Mouse (Mus musculus): Measurements from ENCODE around the gene Ptprn. TPM values are rescaled to one million over a fixed set of nuclear protein-coding genes. Genes with fewer than 3 reads are reported as not detected.

Ptprn gene
- total RNA-seq, 1 experiment from 2014 or later = 46.5 TPM

- DNase-seq = no peak
Measured at GRCm38 (mm10) chr1:75223532-75223931, 40.8 kb downstream of the Ptprn start.

- DNase-seq = no peak
Measured at GRCm38 (mm10) chr1:75222926-75223325, 41.4 kb downstream of the Ptprn start.

DNA sequence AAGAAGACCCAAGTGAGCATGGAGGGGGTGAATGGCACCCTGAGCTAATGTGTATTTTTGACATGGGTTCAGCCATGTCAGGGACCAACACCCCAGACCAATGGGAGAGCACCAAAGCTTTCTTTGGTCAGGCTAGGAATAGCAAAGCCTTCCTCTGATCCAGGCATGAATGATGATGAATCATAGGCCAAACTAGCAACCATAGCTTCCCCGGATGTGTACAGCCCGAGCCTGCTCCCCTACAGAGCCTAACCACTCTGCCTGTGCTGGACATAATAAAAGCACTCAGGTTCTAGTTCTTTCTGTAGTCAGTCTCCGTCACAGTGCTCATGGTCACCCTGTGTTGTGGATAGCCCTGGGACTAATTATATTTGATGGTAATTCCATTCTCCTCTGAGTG, 42.8 kb downstream of the Ptprn start:
- no peak for DNase-seq

DNA sequence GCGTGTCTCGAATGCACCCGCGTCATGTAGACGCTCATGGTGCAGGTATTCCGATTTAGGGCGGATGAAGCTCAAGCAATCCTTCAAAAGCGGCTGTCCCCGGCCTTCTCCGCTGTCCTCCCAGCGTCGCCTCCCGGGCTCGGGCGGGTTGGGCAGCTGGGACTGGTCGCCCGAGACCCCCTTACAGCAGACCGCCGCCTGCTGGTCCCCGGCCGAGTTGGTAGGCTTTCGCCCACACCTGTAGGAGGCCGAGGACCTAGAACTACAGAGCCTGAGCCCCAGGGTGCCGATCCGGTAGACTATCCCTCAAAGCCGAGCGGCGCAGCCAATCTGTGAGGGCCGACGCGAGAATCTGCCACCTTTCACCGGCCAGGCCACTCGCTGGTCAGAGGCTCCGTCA, 44.8 kb downstream of the Ptprn start, which contains the start of gene Tuba4a:
TSS of gene Tuba4a (minus strand) at position 335 of the 400 bp plus-strand sequence.
- peak; percentile 31 for DNase-seq

- peak; percentile 91 for DNase-seq
Measured at GRCm38 (mm10) chr1:75219078-75219477, 45.2 kb downstream of the Ptprn start.

- DNase-seq = peak; percentile 58
Measured at GRCm38 (mm10) chr1:75218227-75219001, 45.9 kb downstream of the Ptprn start.

- no peak for DNase-seq
Measured at GRCm38 (mm10) chr1:75217893-75218226, 46.4 kb downstream of the Ptprn start.

DNA sequence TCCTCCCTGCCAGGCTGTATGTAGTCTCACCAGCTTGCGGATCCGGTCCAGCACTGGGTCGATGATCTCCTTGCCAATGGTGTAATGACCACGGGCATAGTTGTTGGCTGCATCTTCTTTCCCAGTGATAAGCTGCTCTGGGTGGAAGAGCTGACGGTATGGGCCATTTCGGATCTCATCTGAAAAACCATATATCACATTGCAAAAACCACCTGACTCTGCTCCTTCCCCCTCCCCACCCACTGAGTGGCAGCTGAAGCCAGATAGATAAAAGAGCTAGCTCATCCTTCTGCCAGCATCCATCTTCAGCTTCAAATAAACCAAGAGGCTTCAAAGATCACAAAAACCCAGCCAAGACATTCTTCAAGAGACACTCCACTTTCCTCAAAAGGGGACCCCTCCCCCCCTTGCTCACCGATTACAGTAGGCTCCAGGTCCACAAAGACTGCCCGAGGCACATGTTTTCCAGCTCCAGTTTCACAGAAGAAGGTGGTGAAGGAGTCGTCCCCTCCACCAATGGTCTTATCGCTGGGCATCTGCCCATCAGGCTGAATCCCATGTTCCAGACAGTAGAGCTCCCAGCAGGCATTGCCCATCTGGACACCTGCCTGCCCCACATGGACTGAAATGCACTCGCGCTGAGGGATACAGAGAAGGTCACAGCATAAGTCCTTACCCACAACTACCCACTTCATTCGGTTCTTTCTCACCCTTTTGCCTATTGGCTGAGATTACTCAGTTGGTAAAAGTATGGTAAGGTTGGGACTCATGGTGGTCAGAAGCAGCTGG, 47.3 kb downstream of the Ptprn start:
- DNase-seq = no peak

GRCm38 (mm10) chr1:75215785-75216184, 48.5 kb downstream of the Ptprn start:
- no peak for DNase-seq

- peak; percentile 57 for DNase-seq
Measured at GRCm38 (mm10) chr1:75214886-75215285, 49.4 kb downstream of the Ptprn start.

DNA sequence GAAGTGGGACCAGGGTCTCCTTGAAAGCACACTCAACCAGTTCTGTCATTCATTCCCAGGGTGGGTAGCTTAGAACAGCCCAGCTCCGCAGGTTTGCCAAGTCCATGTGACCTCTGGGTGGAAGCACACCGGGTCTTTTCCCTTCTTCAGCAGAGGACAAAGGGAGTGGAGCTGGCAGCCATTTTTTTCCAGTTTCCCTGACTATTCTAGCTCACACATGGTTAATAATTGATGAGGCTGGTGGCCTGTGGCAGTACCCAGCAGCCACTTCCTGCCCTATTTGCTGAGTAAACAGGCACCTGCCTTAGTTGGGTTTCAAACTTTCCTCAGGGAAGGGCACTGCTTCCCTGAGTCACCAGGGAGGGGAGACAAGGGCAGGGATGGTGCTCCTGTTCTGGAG, 49.9 kb downstream of the Ptprn start:
- no peak for DNase-seq

GRCm38 (mm10) chr1:75213096-75213495, 51.2 kb downstream of the Ptprn start:
- DNase-seq = no peak

DNA sequence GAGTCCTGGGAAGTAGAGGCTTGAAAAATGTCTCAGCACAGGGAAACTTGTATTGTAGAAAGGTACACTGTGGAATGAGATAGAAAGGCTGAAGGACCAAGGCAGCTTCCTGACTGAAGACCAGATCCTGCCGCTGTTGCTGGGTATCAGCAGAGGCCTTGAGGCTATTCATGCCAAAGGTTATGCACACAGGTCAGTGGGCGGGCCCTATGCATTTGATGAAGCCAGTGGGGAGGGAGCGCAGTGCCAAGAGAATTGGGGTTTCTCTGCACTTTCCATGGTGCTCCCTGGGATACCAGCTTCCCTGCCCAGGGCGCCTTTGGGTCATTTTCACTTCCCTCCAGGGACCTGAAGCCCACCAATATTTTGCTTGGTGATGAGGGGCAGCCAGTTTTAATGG, 51.8 kb downstream of the Ptprn start:
- DNase-seq = no peak

DNA sequence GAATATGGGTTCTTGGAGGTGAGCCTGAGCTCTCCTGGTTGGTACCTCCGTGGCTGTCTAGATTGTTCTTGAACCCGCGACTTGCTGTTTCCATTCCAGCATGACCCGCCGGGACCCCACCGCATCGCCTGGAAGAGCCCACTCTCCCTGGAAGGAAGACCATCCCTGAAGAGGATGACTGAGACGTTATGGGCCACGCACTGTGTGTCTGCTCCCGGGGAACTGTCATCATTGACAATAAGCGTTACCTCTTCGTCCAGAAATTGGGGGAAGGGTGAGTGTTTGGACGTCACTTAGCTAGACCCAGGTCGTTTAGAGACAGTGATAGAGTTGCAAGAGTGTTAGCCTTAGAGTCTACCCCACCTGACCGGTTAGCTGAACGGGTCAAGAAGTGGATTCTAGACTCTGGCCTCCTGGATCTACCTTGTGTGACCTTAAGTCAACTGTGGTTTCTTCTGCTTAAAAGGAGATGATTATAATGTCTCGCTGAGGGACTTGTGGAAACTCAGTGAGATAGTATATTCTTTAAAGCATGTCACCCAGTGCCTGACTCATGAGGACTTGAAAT, 53.1 kb downstream of the Ptprn start:
- no peak for DNase-seq

- DNase-seq = peak; percentile 98
Measured at GRCm38 (mm10) chr1:75210136-75211087, 53.9 kb downstream of the Ptprn start, which contains the start of the genes Glb1l and Stk16. Glb1l (minus strand) TSS chr1:75210813. Stk16 (plus strand) TSS chr1:75210838.

- DNase-seq = peak; percentile 72
Measured at GRCm38 (mm10) chr1:75208967-75209678, 55.2 kb downstream of the Ptprn start.

DNA sequence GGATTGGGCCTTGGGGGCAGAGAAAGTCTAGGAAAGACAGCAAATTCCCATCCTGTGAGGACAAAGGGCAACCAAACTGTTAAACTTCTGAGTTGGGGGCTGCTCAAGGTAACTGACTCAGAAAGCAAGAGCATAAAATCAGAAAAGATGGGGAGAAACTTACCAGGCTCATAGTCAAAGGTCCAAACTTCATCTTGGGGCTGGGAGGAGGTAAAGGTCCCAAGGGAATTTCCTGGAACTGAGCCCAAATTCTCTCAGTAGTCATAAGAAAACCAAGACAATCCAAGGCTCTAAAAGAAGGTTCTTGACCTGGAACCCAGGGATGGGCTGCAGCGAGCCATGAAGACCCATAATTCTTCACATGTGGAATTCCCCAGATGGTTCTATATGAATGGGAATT, 63.1 kb downstream of the Ptprn start:
- DNase-seq = no peak
